Mouse (Mus musculus): ENCODE data around the gene Olfr624.
"Not testable (repeated sequence)": the region's sequence is repeated elsewhere in the genome, so short reads cannot be mapped to it uniquely, and the experiment has no call there.

Gene Olfr624

DNA sequence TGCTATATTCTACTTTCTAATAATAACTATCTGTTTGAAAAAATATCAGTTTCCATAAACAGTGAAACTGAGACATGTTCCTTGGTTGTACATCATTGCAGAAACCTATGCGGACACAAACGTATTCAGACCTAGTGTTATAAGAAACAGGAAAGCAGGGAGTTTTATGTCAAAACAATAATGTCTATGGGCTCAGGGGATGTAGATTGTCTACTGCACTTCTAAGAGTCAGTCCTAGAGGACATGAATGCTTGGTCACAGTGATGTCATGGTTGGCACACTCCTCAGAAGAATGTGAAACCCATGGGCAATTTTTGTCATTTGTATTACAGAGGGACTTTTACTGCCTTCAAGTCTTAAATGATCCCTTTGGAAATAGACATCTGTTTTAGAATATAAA is at the start of gene Olfr624:
Gene Olfr624 (minus strand): TSS at position 101 of the 400 bp plus-strand sequence.
- DNase-seq = no peak

DNA sequence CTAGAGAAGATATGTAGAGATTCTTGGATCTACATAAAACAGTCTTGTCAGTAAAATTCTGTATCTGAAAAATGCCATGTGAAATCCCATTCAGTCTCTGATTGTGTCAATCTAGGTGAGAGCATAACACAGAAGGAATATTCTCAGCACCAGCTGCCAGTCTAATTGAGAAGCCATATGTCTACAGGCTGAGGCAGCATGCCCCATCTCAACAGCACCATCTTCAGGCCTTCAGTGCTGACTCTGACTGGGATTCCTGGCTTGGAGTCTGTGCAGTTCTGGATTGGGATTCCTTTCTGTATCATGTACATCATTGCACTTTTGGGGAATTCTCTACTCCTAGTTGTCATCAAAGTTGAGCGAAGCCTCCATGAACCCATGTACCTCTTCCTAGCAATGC is 45.4 kb upstream of the Olfr624 start:
- not testable (repeated sequence) for DNase-seq

DNA sequence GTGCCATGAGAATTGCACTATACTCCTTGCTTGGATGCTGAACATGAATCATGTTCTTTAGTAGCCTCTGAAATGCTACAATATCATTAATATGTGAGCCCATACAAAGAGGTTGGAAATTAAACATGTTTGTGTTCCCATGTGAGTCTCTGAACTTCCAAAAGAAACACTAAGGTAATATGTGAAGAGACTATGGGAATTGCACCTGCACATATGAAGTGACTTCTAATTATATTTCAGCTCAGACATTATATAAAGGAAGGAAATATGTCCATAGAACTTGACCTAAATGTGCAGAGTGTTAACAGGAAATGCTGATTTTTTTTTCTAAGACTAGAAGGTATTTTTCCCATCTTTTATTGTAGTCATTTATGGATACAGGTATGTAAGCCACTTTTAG is 43.4 kb upstream of the Olfr624 start, which contains the start of gene Olfr243:
Gene Olfr243 (plus strand): TSS at position 301 of the 400 bp plus-strand sequence.
- no peak for DNase-seq

DNA sequence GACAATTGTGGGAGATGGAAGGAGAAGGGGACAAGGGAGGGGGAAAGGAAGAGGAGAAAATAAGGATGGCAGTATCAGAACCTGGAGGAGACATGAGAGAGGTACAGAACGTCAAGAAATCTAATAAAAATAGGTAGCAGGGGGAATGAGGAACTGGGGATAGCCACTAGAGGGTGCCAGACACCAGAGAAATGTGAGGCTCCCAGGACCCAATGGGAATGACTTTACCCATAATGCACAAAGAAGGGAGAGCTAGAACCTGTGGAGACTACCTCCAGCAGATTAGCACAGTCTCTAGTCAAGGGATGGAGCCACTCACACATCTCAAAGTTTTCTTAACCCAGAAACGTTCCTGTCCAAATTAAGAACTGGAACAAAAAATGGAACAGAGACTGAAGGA is 41.0 kb upstream of the Olfr624 start:
- peak; percentile 56 for DNase-seq

DNA sequence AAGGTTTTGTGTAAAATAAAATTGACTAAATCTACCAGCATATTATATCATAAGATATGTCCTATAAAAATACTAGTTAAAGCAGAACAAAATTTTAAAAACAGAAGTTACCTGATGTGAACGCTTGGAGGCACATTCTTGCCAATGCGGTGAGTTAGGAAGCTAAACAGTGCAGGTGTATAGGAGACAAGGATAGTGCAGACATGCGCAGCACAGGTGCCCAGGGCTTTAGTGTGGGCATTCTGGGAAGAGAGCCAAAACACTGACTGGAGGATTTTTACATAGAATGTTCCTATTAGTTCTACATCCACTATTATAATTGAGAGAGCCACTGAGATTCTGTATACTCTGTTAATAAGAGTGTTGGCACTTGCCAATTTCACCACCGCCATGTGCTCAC is 28.5 kb upstream of the Olfr624 start:
- no peak for DNase-seq

DNA sequence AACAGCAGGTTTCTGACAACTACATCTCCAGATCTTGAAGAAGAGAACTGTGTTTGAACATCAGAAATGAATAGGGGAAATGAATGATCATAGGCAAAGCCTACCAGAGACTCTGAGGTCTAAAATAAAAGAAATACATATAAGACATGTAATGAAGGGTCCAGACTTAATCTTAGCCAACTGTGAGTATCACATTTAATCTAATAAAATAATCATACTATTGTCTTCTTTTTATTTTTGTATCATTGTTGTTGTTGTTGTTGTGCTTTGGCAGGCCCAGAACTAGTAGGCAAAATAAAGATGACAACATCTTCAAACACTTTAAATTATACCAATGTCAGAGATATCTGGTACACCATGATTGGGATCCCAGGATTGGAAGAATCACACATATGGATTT is 11.4 kb upstream of the Olfr624 start, which contains the start of gene Olfr625-ps1:
Gene Olfr625-ps1 (plus strand): TSS at position 301 of the 400 bp plus-strand sequence.
- DNase-seq = no peak

DNA sequence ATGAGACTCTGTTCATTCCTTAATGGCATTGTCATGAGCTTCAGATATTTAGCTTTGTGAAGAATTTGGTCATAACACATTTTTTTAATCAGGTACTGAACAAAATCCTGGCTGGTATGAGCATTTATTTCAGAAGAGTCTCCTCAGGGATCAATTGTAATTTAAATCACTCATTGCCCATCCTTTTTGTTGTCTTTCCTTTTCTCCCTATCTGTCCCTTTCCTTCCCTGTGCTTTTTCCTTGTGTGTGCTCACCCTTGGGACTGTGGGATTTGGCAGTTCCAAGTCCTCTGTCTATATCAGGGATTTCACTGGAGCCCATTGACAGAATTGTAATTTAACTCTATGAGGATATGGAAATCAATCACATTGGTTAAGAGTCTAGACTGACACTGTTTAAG is 7.4 kb downstream of the Olfr624 start, which contains the start of gene Olfr623:
Gene Olfr623 (minus strand): TSS at position 101 of the 400 bp plus-strand sequence.
- no peak for DNase-seq

DNA sequence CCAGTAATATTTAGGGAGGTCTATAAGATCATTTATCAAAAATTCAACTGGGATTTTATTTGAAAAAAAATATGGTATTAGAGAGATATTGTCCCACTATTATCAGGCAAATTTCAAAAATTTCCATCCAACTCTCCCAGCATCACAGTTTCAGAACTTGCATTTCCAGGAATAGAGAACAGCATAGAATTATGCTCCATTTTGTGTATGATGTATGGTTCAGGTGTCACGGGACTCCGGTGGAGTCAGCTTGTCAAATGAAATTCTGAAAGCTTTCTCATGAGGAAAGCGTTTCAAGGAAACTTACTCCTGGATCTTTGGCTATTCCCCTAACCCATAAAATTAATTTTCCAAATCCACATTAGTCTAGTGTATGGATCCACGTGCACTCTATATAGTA is 26.9 kb downstream of the Olfr624 start:
- DNase-seq = no peak

DNA sequence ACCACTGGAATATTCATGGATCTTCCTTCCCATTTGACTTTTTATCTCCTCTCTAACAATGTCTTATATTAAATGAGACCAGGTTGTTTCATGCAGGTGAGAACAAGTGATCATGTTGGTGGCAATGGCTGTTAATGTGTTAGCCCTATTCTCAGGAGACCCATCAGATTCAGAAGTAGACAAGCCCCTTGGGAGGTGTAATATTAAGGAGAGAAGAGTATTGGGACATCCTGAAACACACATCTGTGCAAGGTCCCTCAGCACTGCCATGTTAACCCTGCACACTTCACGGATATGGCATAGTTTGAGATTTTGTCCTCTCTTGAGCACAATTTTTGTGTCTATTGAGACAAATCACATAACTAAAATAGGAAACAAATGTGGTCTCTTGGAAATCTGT is 28.4 kb downstream of the Olfr624 start, which contains the start of gene Olfr622:
Gene Olfr622 (minus strand): TSS at position 101 of the 400 bp plus-strand sequence.
- no peak for DNase-seq

DNA sequence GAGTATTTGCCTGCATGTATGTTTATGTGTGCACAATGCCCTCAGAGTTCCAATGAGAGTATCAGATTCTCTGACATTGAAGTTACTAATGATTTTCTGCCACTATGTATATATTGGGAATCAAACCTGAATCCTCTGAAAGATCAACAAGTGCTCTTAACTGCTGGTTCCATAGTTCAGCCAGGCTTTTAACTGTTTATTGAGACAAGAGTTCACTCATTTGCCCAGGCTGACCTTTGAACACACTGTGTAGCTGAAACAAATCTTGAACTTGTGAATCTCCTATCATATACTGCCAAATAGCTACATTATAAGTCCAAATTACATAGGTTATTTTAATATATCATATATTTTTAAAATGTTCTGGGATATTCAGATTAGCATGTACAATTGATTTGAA is 34.2 kb downstream of the Olfr624 start:
- DNase-seq = no peak

All from liver (tissue).